Mouse (Mus musculus): ENCODE measurements at regions not wholly inside any gene's neighbourhood (a gene's known extent, or its start where the extent isn't known, plus 50 kb on each side); places are given as distances from the start of the nearest gene placed in this dataset.

- ATAC-seq (ENCODE audit: insufficient number of reproducible peaks, insufficient read depth, low FRiP score, low TSS enrichment, low read depth) = no peak
- Histone ChIP-seq H3K9me3 (no peaks in the 10 kb centered on the region), H3K4me1 (replicated peaks) (peaks cover 53% of the 10 kb centered on the region), H3K27ac (no peak overlapping the region), H3K36me3 (no peaks in the 10 kb centered on the region), H3K4me2 (no peak overlapping the region), H3K9ac (replicated peaks) (no peak overlapping the region), H3K4me3 (replicated peaks) (no peak overlapping the region), H3K27me3 (peaks cover 62% of the 10 kb centered on the region)
- 39% methylated on average over 4 of the region's 4 CpGs for WGBS
Observed at GRCm38 (mm10) chr4:9014986-9015385, 776.1 kb upstream of the Car8 start.

GRCm38 (mm10) chr4:9012787-9013186 lies 773.9 kb upstream of the Car8 start:
- Histone ChIP-seq H3K4me3 (replicated peaks) (no peak overlapping the region), H3K9ac (replicated peaks) (no peak overlapping the region), H3K4me2 (no peak overlapping the region), H3K27me3 (peaks cover 59% of the 10 kb centered on the region), H3K4me1 (replicated peaks) (peaks cover 41% of the 10 kb centered on the region), H3K36me3 (no peaks in the 10 kb centered on the region), H3K9me3 (no peaks in the 10 kb centered on the region), H3K27ac (no peak overlapping the region)
- ATAC-seq (ENCODE audit: insufficient number of reproducible peaks, insufficient read depth, low FRiP score, low TSS enrichment, low read depth) = no peak
- 71% methylated on average over 9 of the region's 9 CpGs for WGBS

- Histone ChIP-seq H3K9ac (replicated peaks) (no peak overlapping the region), H3K36me3 (no peaks in the 10 kb centered on the region), H3K27ac (no peak overlapping the region), H3K4me2 (no peak overlapping the region), H3K4me1 (replicated peaks) (peaks cover 41% of the 10 kb centered on the region), H3K4me3 (replicated peaks) (no peak overlapping the region), H3K9me3 (no peaks in the 10 kb centered on the region), H3K27me3 (peaks cover 55% of the 10 kb centered on the region)
- 69% methylated on average over 3 of the region's 3 CpGs for WGBS
- no peak for ATAC-seq (ENCODE audit: insufficient number of reproducible peaks, insufficient read depth, low FRiP score, low TSS enrichment, low read depth)
Observed at GRCm38 (mm10) chr4:9011952-9012351, 773.1 kb upstream of the Car8 start.

GRCm38 (mm10) chr4:9011129-9011518 lies 772.3 kb upstream of the Car8 start:
- H3K9ac ChIP-seq (replicated peaks) = no peak overlapping the region; the same call in 1 of the 2 replicates
- no peaks in the 10 kb centered on the region for H3K9me3 ChIP-seq
- ATAC-seq (ENCODE audit: insufficient number of reproducible peaks, insufficient read depth, low FRiP score, low TSS enrichment, low read depth) = peak; percentile 17; the same call in 1 of the 2 replicates
- H3K27me3 ChIP-seq = peaks cover 49% of the 10 kb centered on the region
- no peak overlapping the region for H3K4me3 ChIP-seq (replicated peaks)
- no peaks in the 10 kb centered on the region for H3K36me3 ChIP-seq
- peak overlapping the region; percentile 53; the same call in 1 of the 2 replicates for H3K27ac ChIP-seq
- peaks cover 40% of the 10 kb centered on the region for H3K4me1 ChIP-seq (replicated peaks)
- H3K4me2 ChIP-seq = peak overlapping the region; percentile 33
- 15% methylated on average over 7 of the region's 7 CpGs for WGBS

- no peak for ATAC-seq (ENCODE audit: insufficient number of reproducible peaks, insufficient read depth, low FRiP score, low TSS enrichment, low read depth)
- 35% methylated on average over 17 of the region's 17 CpGs for WGBS
Observed at GRCm38 (mm10) chr4:9010381-9011128, 771.7 kb upstream of the Car8 start.

GRCm38 (mm10) chr4:9009656-9010055 lies 770.8 kb upstream of the Car8 start:
- no peaks in the 10 kb centered on the region for H3K36me3 ChIP-seq
- H3K4me1 ChIP-seq (replicated peaks) = peaks cover 34% of the 10 kb centered on the region
- no peak overlapping the region for H3K9ac ChIP-seq (replicated peaks)
- peaks cover 46% of the 10 kb centered on the region for H3K27me3 ChIP-seq
- no peaks in the 10 kb centered on the region for H3K9me3 ChIP-seq
- no peak overlapping the region for H3K4me3 ChIP-seq (replicated peaks)
- no peak for ATAC-seq (ENCODE audit: insufficient number of reproducible peaks, insufficient read depth, low FRiP score, low TSS enrichment, low read depth)
- H3K27ac ChIP-seq = no peak overlapping the region
- 47% methylated on average over 4 of the region's 4 CpGs for WGBS
- H3K4me2 ChIP-seq = no peak overlapping the region

More at GRCm38 (mm10) chr4:9010381-9011128, 771.7 kb upstream of the Car8 start:
- no peaks in the 10 kb centered on the region for H3K9me3 ChIP-seq
- H3K4me3 ChIP-seq (replicated peaks) = no peak overlapping the region
- H3K4me1 ChIP-seq (replicated peaks) = peaks cover 38% of the 10 kb centered on the region
- H3K4me2 ChIP-seq = peak overlapping the region; percentile 33
- no peak overlapping the region for H3K9ac ChIP-seq (replicated peaks)
- peaks cover 49% of the 10 kb centered on the region for H3K27me3 ChIP-seq
- H3K27ac ChIP-seq = peak overlapping the region; percentile 53; the same call in 1 of the 2 replicates
- no peaks in the 10 kb centered on the region for H3K36me3 ChIP-seq

GRCm38 (mm10) chr4:9005938-9006626 lies 767.2 kb upstream of the Car8 start:
- no peak overlapping the region for H3K4me2 ChIP-seq
- no peak overlapping the region for H3K27ac ChIP-seq
- H3K9ac ChIP-seq (replicated peaks) = no peak overlapping the region
- WGBS = 30% methylated on average over 8 of the region's 8 CpGs
- H3K36me3 ChIP-seq = no peaks in the 10 kb centered on the region
- H3K4me1 ChIP-seq (replicated peaks) = peaks cover 27% of the 10 kb centered on the region
- H3K9me3 ChIP-seq = no peaks in the 10 kb centered on the region
- H3K4me3 ChIP-seq (replicated peaks) = no peak overlapping the region
- no peak for ATAC-seq (ENCODE audit: insufficient number of reproducible peaks, insufficient read depth, low FRiP score, low TSS enrichment, low read depth)
- peaks cover 25% of the 10 kb centered on the region for H3K27me3 ChIP-seq

- no peak overlapping the region for H3K4me2 ChIP-seq
- no peak overlapping the region for H3K9ac ChIP-seq (replicated peaks)
- H3K27me3 ChIP-seq = peaks cover 20% of the 10 kb centered on the region
- WGBS = 83% methylated on average over 1 of the region's 1 CpGs
- H3K27ac ChIP-seq = no peak overlapping the region
- no peak overlapping the region for H3K4me3 ChIP-seq (replicated peaks)
- H3K9me3 ChIP-seq = no peaks in the 10 kb centered on the region
- no peak for ATAC-seq (ENCODE audit: insufficient number of reproducible peaks, insufficient read depth, low FRiP score, low TSS enrichment, low read depth)
- H3K4me1 ChIP-seq (replicated peaks) = peaks cover 11% of the 10 kb centered on the region; the same call in 1 of the 2 replicates
- H3K36me3 ChIP-seq = no peaks in the 10 kb centered on the region
Observed at GRCm38 (mm10) chr4:9003891-9004290, 765.0 kb upstream of the Car8 start.

- WGBS = 77% methylated on average over 6 of the region's 6 CpGs
- ATAC-seq (ENCODE audit: insufficient number of reproducible peaks, insufficient read depth, low FRiP score, low TSS enrichment, low read depth) = no peak
- H3K36me3 ChIP-seq = no peaks in the 10 kb centered on the region
- peaks cover 11% of the 10 kb centered on the region; the same call in 1 of the 2 replicates for H3K4me1 ChIP-seq (replicated peaks)
- no peak overlapping the region for H3K4me3 ChIP-seq (replicated peaks)
- H3K9ac ChIP-seq (replicated peaks) = no peak overlapping the region
- H3K4me2 ChIP-seq = no peak overlapping the region
- H3K27ac ChIP-seq = no peak overlapping the region
- H3K9me3 ChIP-seq = no peaks in the 10 kb centered on the region
- peaks cover 25% of the 10 kb centered on the region for H3K27me3 ChIP-seq
Observed at GRCm38 (mm10) chr4:9002380-9002779, 763.5 kb upstream of the Car8 start.

GRCm38 (mm10) chr4:8998606-8999005 lies 759.8 kb upstream of the Car8 start:
- peaks cover 33% of the 10 kb centered on the region for H3K27me3 ChIP-seq

GRCm38 (mm10) chr4:8992171-8992570 lies 753.3 kb upstream of the Car8 start:
- 73% methylated on average over 1 of the region's 1 CpGs for WGBS
- Histone ChIP-seq H3K4me2 (no peak overlapping the region), H3K36me3 (no peaks in the 10 kb centered on the region), H3K4me1 (replicated peaks) (peaks cover 13% of the 10 kb centered on the region), H3K9me3 (no peaks in the 10 kb centered on the region), H3K27ac (no peak overlapping the region), H3K27me3 (peaks cover 45% of the 10 kb centered on the region), H3K9ac (replicated peaks) (no peak overlapping the region), H3K4me3 (replicated peaks) (no peak overlapping the region)
- no peak for ATAC-seq (ENCODE audit: insufficient number of reproducible peaks, insufficient read depth, low FRiP score, low TSS enrichment, low read depth)

More at GRCm38 (mm10) chr4:8998606-8999005, 759.8 kb upstream of the Car8 start:
- no peak for ATAC-seq (ENCODE audit: insufficient number of reproducible peaks, insufficient read depth, low FRiP score, low TSS enrichment, low read depth)
- no peak overlapping the region for H3K4me3 ChIP-seq (replicated peaks)
- H3K9ac ChIP-seq (replicated peaks) = no peak overlapping the region
- no peak overlapping the region for H3K27ac ChIP-seq
- 95% methylated on average over 4 of the region's 4 CpGs for WGBS
- H3K36me3 ChIP-seq = no peaks in the 10 kb centered on the region
- H3K9me3 ChIP-seq = no peaks in the 10 kb centered on the region
- no peak overlapping the region for H3K4me2 ChIP-seq
- no peaks in the 10 kb centered on the region for H3K4me1 ChIP-seq (replicated peaks)
